Mouse (Mus musculus): ENCODE results near the gene Ica1. TPM values are rescaled to one million over a fixed set of nuclear protein-coding genes. Genes with fewer than 3 reads are reported as not detected.

The Ica1 gene
- polyA plus RNA-seq, 1 experiment: 0.69 TPM

DNA sequence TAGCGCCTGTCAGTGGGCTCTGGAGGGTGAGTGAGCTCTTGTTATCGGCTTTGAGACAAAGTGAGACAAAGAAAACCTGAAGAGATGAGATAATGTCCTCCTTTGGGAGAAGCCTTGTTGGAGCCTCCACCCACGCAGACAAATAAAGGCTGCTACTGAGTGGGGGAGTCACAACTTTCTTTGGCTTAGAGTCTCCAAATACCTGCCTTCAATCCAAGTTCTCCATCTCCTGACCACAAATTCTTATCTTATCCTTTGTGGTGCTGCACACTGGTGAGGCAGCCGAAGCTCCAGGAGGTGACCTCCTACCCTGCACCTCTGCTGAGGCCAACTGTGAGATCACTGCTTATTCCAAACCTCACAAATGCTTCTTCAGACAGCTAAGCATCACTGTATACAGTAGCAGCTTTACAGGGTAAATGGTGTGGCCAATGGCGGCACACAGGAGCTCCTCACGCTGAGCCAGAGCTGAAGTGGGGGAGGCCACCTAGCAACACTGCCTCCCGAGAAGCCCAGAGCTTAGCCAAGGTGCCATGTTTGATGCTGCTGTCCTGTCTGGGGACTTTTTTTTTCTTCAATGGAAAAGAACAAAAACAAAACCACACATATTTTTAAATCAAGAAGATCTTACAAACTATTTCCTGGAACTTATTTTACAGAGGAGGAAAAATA lies 130.6 kb downstream of the Ica1 start:
- Histone ChIP-seq H3K4me3 (ENCODE audit: control insufficient read depth, insufficient read depth, low read length) (no peak overlapping the region), H3K4me1 (replicated peaks; ENCODE audit: control insufficient read depth, insufficient read depth, low read length) (peaks cover 7% of the 10 kb centered on the region), H3K27me3 (ENCODE audit: control insufficient read depth, insufficient read depth, low read length) (no peaks in the 10 kb centered on the region), H3K27ac (ENCODE audit: control insufficient read depth, insufficient read depth, low read length) (peak overlapping the region; percentile 29; the same call in 1 of the 2 replicates), H3K36me3 (ENCODE audit: control insufficient read depth, insufficient read depth, low read length) (no peaks in the 10 kb centered on the region)
- no peak for DNase-seq
- TF ChIP-seq CTCF (IDR thresholded peaks at IDR 0.05; ENCODE audit: borderline replicate concordance, control insufficient read depth, extremely low read depth, insufficient read depth, low read length, poor library complexity) (no peak), POLR2A (IDR thresholded peaks at IDR 0.05; ENCODE audit: control insufficient read depth, extremely low read depth, insufficient read depth, low read length, poor library complexity) (no peak)
- 83% methylated on average over 7 of the region's 7 CpGs for WGBS

DNA sequence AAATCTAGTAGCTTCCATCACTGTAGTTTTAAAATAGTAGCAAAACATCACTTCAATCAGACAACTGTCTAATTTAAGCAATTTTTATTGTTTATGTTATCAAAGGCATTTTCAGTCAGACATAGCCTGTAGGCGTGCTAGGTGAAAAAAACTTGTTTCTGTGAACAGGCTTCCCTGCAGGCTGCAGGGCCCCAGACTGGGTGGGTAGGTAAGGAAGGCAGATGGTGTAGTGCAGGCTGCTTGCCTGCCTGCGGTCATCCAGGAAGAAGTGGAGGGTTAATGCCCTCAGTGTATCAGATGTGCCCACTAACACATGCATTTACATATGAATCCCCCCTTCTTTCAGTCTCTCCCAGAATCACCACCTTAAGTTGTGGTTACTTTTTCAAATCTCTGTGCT lies 132.6 kb downstream of the Ica1 start:
- no peaks in the 10 kb centered on the region for H3K36me3 ChIP-seq (ENCODE audit: control insufficient read depth, insufficient read depth, low read length)
- no peaks in the 10 kb centered on the region for H3K27me3 ChIP-seq (ENCODE audit: control insufficient read depth, insufficient read depth, low read length)
- no peak overlapping the region for H3K27ac ChIP-seq (ENCODE audit: control insufficient read depth, insufficient read depth, low read length)
- DNase-seq: no peak
- no peak for TF ChIP-seq POLR2A (IDR thresholded peaks at IDR 0.05; ENCODE audit: control insufficient read depth, extremely low read depth, insufficient read depth, low read length, poor library complexity)
- no peak for TF ChIP-seq CTCF (IDR thresholded peaks at IDR 0.05; ENCODE audit: borderline replicate concordance, control insufficient read depth, extremely low read depth, insufficient read depth, low read length, poor library complexity)
- WGBS: 94% methylated on average over 2 of the region's 2 CpGs
- no peak overlapping the region for H3K4me3 ChIP-seq (ENCODE audit: control insufficient read depth, insufficient read depth, low read length)
- H3K4me1 ChIP-seq (replicated peaks; ENCODE audit: control insufficient read depth, insufficient read depth, low read length): peaks cover 7% of the 10 kb centered on the region

DNA sequence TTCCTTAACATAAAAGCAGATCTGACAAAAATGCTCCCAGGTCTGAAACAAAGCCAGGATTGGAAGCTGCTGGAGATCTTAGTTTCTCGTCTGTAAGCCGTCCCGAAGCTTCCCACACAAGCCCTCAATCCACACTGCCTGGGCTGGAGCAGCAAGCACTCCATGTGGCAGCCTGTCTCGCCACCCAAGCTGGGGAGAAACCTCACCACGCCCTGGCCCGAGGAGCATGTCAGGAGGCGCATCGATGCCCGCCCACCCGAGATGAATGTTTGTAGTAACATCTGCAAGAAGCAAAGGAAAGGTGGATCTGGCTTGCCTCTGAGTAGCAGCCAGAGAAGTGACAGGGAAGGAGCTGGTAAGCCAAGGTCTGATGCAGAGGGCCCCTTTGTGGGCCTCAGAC lies 133.6 kb downstream of the Ica1 start:
- WGBS: 94% methylated on average over 10 of the region's 10 CpGs
- Histone ChIP-seq H3K27ac (ENCODE audit: control insufficient read depth, insufficient read depth, low read length) (no peak overlapping the region), H3K4me1 (replicated peaks; ENCODE audit: control insufficient read depth, insufficient read depth, low read length) (peaks cover 8% of the 10 kb centered on the region), H3K36me3 (ENCODE audit: control insufficient read depth, insufficient read depth, low read length) (no peaks in the 10 kb centered on the region), H3K27me3 (ENCODE audit: control insufficient read depth, insufficient read depth, low read length) (no peaks in the 10 kb centered on the region), H3K4me3 (ENCODE audit: control insufficient read depth, insufficient read depth, low read length) (no peak overlapping the region)
- no peak for TF ChIP-seq CTCF (IDR thresholded peaks at IDR 0.05; ENCODE audit: borderline replicate concordance, control insufficient read depth, extremely low read depth, insufficient read depth, low read length, poor library complexity)
- no peak for TF ChIP-seq POLR2A (IDR thresholded peaks at IDR 0.05; ENCODE audit: control insufficient read depth, extremely low read depth, insufficient read depth, low read length, poor library complexity)
- DNase-seq: no peak

DNA sequence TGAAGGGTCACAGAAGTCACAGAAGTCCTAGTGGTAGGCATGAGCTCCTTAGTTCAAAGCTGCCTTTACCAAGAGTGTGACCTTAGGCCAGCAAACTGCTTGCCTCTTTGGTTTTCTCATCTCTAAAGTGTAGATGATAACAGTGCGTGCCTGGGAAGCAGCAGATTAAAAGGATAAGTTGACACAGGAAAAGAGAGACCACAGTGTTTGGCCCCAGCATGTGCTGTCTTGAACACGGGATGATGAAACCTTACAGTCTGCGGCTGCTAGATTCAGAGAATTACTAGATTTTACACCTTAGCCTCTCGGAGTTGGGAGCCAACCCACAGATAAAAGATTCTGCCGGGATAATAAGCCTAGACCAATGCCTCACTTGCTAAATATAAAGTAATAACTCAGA lies 137.4 kb downstream of the Ica1 start:
- DNase-seq: no peak
- no peak overlapping the region for H3K4me3 ChIP-seq (ENCODE audit: control insufficient read depth, insufficient read depth, low read length)
- 90% methylated on average over 5 of the region's 5 CpGs for WGBS
- no peak for TF ChIP-seq POLR2A (IDR thresholded peaks at IDR 0.05; ENCODE audit: control insufficient read depth, extremely low read depth, insufficient read depth, low read length, poor library complexity)
- TF ChIP-seq CTCF (IDR thresholded peaks at IDR 0.05; ENCODE audit: borderline replicate concordance, control insufficient read depth, extremely low read depth, insufficient read depth, low read length, poor library complexity): no peak
- peaks cover 6% of the 10 kb centered on the region for H3K4me1 ChIP-seq (replicated peaks; ENCODE audit: control insufficient read depth, insufficient read depth, low read length)
- H3K27me3 ChIP-seq (ENCODE audit: control insufficient read depth, insufficient read depth, low read length): no peaks in the 10 kb centered on the region
- H3K36me3 ChIP-seq (ENCODE audit: control insufficient read depth, insufficient read depth, low read length): no peaks in the 10 kb centered on the region
- no peak overlapping the region for H3K27ac ChIP-seq (ENCODE audit: control insufficient read depth, insufficient read depth, low read length)

DNA sequence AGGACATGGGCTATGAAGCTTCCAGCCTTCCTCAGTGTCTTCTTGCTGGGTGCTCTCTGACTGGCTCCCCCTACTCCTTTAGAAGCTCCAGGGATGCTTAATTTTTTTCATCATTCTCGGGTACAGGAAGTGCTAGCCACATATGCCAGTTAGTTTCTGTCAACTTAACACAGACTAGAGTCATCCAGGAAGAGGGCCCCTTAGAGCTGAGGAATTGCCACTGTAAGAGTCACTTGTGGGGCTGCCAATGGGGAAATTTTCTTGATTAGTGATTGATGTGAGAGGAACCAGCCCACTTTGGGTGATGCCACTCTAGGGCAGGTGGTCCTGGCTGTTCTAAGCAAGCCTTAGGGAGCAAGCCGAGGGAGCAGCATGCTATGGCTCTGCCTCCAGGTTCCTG lies 138.8 kb downstream of the Ica1 start:
- no peak for TF ChIP-seq CTCF (IDR thresholded peaks at IDR 0.05; ENCODE audit: borderline replicate concordance, control insufficient read depth, extremely low read depth, insufficient read depth, low read length, poor library complexity)
- TF ChIP-seq POLR2A (IDR thresholded peaks at IDR 0.05; ENCODE audit: control insufficient read depth, extremely low read depth, insufficient read depth, low read length, poor library complexity): no peak
- no peaks in the 10 kb centered on the region for H3K27me3 ChIP-seq (ENCODE audit: control insufficient read depth, insufficient read depth, low read length)
- no peak overlapping the region for H3K4me3 ChIP-seq (ENCODE audit: control insufficient read depth, insufficient read depth, low read length)
- no peak for DNase-seq
- no peaks in the 10 kb centered on the region for H3K36me3 ChIP-seq (ENCODE audit: control insufficient read depth, insufficient read depth, low read length)
- H3K27ac ChIP-seq (ENCODE audit: control insufficient read depth, insufficient read depth, low read length): no peak overlapping the region
- 53% methylated on average over 2 of the region's 2 CpGs for WGBS
- H3K4me1 ChIP-seq (replicated peaks; ENCODE audit: control insufficient read depth, insufficient read depth, low read length): peaks cover 6% of the 10 kb centered on the region

DNA sequence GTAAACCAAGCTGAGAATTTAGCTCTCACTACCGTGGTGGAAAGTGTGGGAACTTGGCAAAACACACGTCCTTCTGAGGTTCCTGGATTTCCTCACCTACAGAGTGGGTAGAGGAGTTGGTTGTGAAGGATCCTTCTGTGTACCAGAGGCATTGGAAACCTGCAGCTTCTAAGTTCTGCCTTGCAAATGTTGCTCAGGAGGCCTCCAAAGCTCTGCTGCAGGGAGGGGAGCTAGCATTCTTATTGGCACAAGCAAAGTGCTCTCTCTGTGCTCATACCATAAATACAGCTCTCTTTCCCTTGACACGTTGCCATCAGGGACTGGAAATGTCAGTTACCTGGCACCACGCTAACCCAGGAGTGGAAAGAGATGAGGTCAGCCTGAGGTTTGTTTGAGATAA lies 139.4 kb downstream of the Ica1 start:
- Histone ChIP-seq H3K4me1 (replicated peaks; ENCODE audit: control insufficient read depth, insufficient read depth, low read length) (peaks cover 6% of the 10 kb centered on the region), H3K27ac (ENCODE audit: control insufficient read depth, insufficient read depth, low read length) (no peak overlapping the region), H3K36me3 (ENCODE audit: control insufficient read depth, insufficient read depth, low read length) (no peaks in the 10 kb centered on the region), H3K4me3 (ENCODE audit: control insufficient read depth, insufficient read depth, low read length) (no peak overlapping the region), H3K27me3 (ENCODE audit: control insufficient read depth, insufficient read depth, low read length) (no peaks in the 10 kb centered on the region)
- 76% methylated on average over 4 of the region's 4 CpGs for WGBS
- no peak for DNase-seq
- TF ChIP-seq POLR2A (IDR thresholded peaks at IDR 0.05; ENCODE audit: control insufficient read depth, extremely low read depth, insufficient read depth, low read length, poor library complexity): no peak
- no peak for TF ChIP-seq CTCF (IDR thresholded peaks at IDR 0.05; ENCODE audit: borderline replicate concordance, control insufficient read depth, extremely low read depth, insufficient read depth, low read length, poor library complexity)

DNA sequence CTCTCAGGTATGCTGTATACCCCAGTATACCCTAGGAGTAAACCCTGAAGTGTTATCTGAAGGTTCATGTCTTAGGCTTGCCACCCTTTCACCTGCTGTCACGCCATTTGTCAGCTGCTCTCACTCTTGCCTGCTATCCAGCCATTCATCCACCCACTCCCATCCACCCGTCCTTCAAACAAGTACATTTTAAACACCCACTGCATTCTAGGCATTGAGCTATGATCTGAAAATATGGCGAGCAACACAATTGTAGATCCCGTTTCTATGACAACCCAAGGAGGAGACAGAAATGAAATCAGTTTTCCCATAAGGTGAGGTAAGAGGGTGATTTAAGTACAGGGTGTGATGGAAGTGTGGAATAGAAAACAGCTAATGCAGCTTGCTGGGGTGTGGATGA lies 140.2 kb downstream of the Ica1 start:
- H3K4me3 ChIP-seq (ENCODE audit: control insufficient read depth, insufficient read depth, low read length): no peak overlapping the region
- no peaks in the 10 kb centered on the region for H3K36me3 ChIP-seq (ENCODE audit: control insufficient read depth, insufficient read depth, low read length)
- DNase-seq: no peak
- 97% methylated on average over 4 of the region's 4 CpGs for WGBS
- no peaks in the 10 kb centered on the region for H3K27me3 ChIP-seq (ENCODE audit: control insufficient read depth, insufficient read depth, low read length)
- H3K4me1 ChIP-seq (replicated peaks; ENCODE audit: control insufficient read depth, insufficient read depth, low read length): peaks cover 6% of the 10 kb centered on the region
- H3K27ac ChIP-seq (ENCODE audit: control insufficient read depth, insufficient read depth, low read length): no peak overlapping the region
- TF ChIP-seq CTCF (IDR thresholded peaks at IDR 0.05; ENCODE audit: borderline replicate concordance, control insufficient read depth, extremely low read depth, insufficient read depth, low read length, poor library complexity): no peak
- TF ChIP-seq POLR2A (IDR thresholded peaks at IDR 0.05; ENCODE audit: control insufficient read depth, extremely low read depth, insufficient read depth, low read length, poor library complexity): no peak

Data from thymus, adult 2 months (tissue).